Mouse (Mus musculus) testis, adult 2 months (tissue): Measurements from ENCODE around the gene 4430402I18Rik. TPM values are rescaled to one million over a fixed set of nuclear protein-coding genes. Genes with fewer than 3 reads are reported as not detected.

Source experiments
- H3K27ac ChIP-seq: fragments of 200-500 bp; 2 replicates; pipeline ENCODE4 v1.5.1; 2012; ENCODE audit warnings: low read depth, low read length; ENCODE audit not compliant: control insufficient read depth, insufficient read depth
- H3K27me3 ChIP-seq: fragments of 200-500 bp; 2 replicates; pipeline ENCODE4 v1.6.1; 2012; ENCODE audit warnings: mild to moderate bottlenecking, low read length, moderate library complexity; ENCODE audit not compliant: control insufficient read depth, insufficient read depth
- H3K36me3 ChIP-seq: fragments of 200-500 bp; 2 replicates; pipeline ENCODE4 v1.6.1; 2012; ENCODE audit warnings: mild to moderate bottlenecking, low read length; ENCODE audit not compliant: control insufficient read depth, insufficient read depth
- H3K4me1 ChIP-seq: fragments of 200-500 bp; 2 replicates; pipeline ENCODE4 v1.6.1; 2012; ENCODE audit warnings: low read length; ENCODE audit not compliant: control insufficient read depth, insufficient read depth
- H3K4me3 ChIP-seq: fragments of 200-500 bp; 2 replicates; pipeline ENCODE4 v1.5.1; 2012; ENCODE audit warnings: low read depth, mild to moderate bottlenecking, low read length, moderate library complexity, mixed read lengths; ENCODE audit not compliant: control insufficient read depth
- CTCF ChIP-seq: fragments of 200-500 bp; IDR thresholded peaks from 2 replicates; pipeline ENCODE4 v1.5.1; 2012; ENCODE audit warnings: low read depth, mild to moderate bottlenecking, inconsistent platforms, low read length, moderate library complexity; ENCODE audit not compliant: control insufficient read depth, insufficient read depth, insufficient replicate concordance
- POLR2A ChIP-seq: fragments of 200-500 bp; IDR thresholded peaks from 2 replicates; pipeline ENCODE4 v1.6.1; 2012; ENCODE audit warnings: low read depth, mild to moderate bottlenecking, inconsistent platforms, low read length, moderate library complexity; ENCODE audit not compliant: control insufficient read depth
- polyA plus RNA-seq: library from polyadenylated mRNA; depleted of rRNA; stranded (reverse); fragments of >200 nt; gene quantifications from 2 replicates; pipeline ENCODE4 v1.2.3, GENCODE M21; 2012; rRNA removed

4430402I18Rik gene
- polyA plus RNA-seq, 1 experiment: 233 TPM

DNA sequence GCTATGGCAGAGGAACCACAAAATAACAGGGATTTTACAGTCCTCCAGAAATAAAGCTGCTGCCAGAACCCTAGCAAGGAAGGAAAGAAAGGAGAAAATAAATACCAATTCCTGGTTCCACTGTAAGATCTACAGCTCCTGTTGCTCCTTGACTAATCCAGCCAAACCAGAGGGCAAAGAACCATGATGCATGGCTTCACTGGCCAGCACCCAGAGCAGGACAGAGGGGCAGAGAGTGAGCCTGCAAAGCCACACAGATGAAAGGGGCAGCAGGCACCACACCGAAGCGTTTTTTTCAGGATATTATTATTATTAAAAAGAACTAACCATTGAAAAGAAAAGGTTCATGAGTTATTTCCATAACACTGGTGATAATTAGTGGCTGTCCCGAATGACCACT is 115.6 kb downstream of the 4430402I18Rik start:
- no peaks in the 10 kb centered on the region for H3K27me3 ChIP-seq
- no peak overlapping the region for H3K4me3 ChIP-seq
- TF ChIP-seq CTCF (no peak), POLR2A (no peak)

DNA sequence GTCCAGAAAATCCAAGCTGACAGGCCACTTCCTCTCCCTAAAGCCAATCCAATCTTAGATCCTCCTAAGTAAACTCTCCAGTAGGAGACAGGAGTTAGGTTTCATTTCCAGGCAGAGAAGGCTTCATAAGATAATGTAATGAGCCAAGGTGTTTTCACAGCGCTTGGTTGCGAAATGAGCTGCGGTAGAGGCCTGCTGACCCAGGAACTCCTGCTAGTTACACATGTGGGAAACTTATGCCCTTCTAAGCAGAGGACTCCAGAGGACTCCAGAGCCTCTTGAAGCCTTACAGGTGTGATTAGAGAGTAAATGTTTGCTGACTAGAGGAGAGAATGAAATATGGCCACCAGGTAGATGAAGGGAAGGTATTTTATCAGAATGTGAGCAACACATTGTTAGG is 117.1 kb downstream of the 4430402I18Rik start:
- no peak overlapping the region for H3K4me3 ChIP-seq
- H3K4me1 ChIP-seq: no peaks in the 10 kb centered on the region
- H3K27ac ChIP-seq: no peak overlapping the region
- no peak for TF ChIP-seq POLR2A
- no peak for TF ChIP-seq CTCF
- no peaks in the 10 kb centered on the region for H3K36me3 ChIP-seq
- no peaks in the 10 kb centered on the region for H3K27me3 ChIP-seq

More for the DNA sequence above, 115.6 kb downstream of the 4430402I18Rik start:
- no peaks in the 10 kb centered on the region for H3K4me1 ChIP-seq
- H3K36me3 ChIP-seq: no peaks in the 10 kb centered on the region
- no peak overlapping the region for H3K27ac ChIP-seq

DNA sequence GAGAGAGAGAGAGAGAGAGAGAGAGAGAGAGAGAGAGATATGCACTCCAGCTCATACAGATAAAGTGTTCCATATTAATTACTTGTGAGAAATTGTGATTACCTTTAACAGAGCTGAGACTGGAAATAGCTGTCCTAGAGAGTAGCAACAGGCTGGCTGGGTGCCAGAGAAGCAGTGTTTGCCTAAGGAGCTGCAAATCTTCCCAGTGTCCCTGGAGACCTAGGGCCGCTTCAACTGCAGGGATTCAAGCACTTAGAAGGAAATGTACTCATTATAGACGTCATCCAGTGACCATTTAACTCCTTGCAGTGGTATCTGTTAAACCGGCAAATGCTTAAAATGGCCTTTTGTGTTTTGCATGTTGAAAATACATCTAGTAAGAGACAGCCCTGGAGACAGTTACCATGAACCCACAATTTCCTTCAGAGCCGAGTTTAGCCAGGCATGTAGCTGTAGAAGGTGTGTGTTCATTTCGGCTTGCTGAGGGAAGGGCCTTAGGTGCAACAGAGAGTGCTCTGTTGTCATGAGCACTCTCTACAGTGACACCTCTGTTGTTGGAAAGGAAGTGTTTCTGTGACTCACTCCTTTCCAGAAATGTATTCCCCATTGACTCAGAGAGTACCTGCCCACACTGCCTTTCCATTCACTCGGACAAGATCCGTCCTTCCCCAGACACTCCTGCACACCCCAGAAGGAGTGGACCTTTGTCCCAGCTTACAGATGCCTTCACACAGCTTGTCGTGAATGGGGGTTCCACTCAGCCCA is 122.5 kb downstream of the 4430402I18Rik start:
- H3K27me3 ChIP-seq: no peaks in the 10 kb centered on the region
- H3K4me1 ChIP-seq: no peaks in the 10 kb centered on the region
- H3K27ac ChIP-seq: no peak overlapping the region
- no peak overlapping the region for H3K4me3 ChIP-seq
- no peaks in the 10 kb centered on the region for H3K36me3 ChIP-seq
- TF ChIP-seq CTCF (no peak), POLR2A (no peak)

Other genes with a start within 250 kb of the 4430402I18Rik start
- 0.19 and 2.3 TPM in 2 replicates for gene Slc1a1, start 132.8 kb downstream of the 4430402I18Rik start, polyA plus RNA-seq
- gene Plpp6, start 3.8 kb downstream of the 4430402I18Rik start, polyA plus RNA-seq: 29.3 and 30.2 TPM in 2 replicates
- 19.9 and 26.8 TPM in 2 replicates for gene Cdc37l1, start 22.6 kb upstream of the 4430402I18Rik start, polyA plus RNA-seq
- gene Ak3, start 80.2 kb upstream of the 4430402I18Rik start, polyA plus RNA-seq: 13.2 and 13.6 TPM in 2 replicates
- 4.7 and 5.8 TPM in 2 replicates for gene Rcl1, start 133.6 kb upstream of the 4430402I18Rik start, polyA plus RNA-seq